In genomic region chr7:122494088-122494487, GRCm38 (mm10) we compare ENCODE assay signal across 8 mouse cellular contexts.
A peak's percentile ranks its signal among the peaks of the same experiment; 100 is the strongest.
DNase-seq lines count a peak whose midpoint lies in the region; ATAC-seq and TF ChIP-seq lines count a peak whose summit lies in the region.

No protein-coding gene starts in this region.

- H3K9me3 ChIP-seq in hindbrain, embryonic 10.5 days, result no peaks in the 10 kb centered on the region
- no peaks in the 10 kb centered on the region for H3K9me3 ChIP-seq in hindbrain, embryonic 13.5 days
- no peaks in the 10 kb centered on the region for H3K9me3 ChIP-seq in forebrain, embryonic 14.5 days (replicated peaks; ENCODE audit: control insufficient read depth, low read length)

- ATAC-seq in hindbrain, embryonic 13.5 days (ENCODE audit: low FRiP score), result no peak
- peak; percentile 77 for ATAC-seq in forebrain, embryonic 14.5 days

- peaks cover 3% of the 10 kb centered on the region for H3K4me1 ChIP-seq in hindbrain, embryonic 10.5 days (replicated peaks)
- peaks cover 12% of the 10 kb centered on the region for H3K4me1 ChIP-seq in hindbrain, embryonic 13.5 days (replicated peaks)
- no peaks in the 10 kb centered on the region for H3K4me1 ChIP-seq in bone marrow, adult 2 months (ENCODE audit: control insufficient read depth, insufficient read depth, low read length)
- H3K4me1 ChIP-seq in forebrain, embryonic 14.5 days (ENCODE audit: control insufficient read depth, insufficient read depth, low read length), result no peaks in the 10 kb centered on the region; the same call in 1 of the 2 replicates

- no peak overlapping the region for H3K27ac ChIP-seq in hindbrain, embryonic 10.5 days
- no peak overlapping the region for H3K27ac ChIP-seq in hindbrain, embryonic 13.5 days
- no peak overlapping the region for H3K27ac ChIP-seq in bone marrow, adult 2 months (ENCODE audit: control insufficient read depth, insufficient read depth, low read depth, low read length, poor library complexity)
- H3K27ac ChIP-seq in forebrain, embryonic 14.5 days (ENCODE audit: low read depth, low read length), result no peak overlapping the region

- H3K4me3 ChIP-seq in hindbrain, embryonic 10.5 days, result no peak overlapping the region
- no peak overlapping the region for H3K4me3 ChIP-seq in hindbrain, embryonic 13.5 days
- no peak overlapping the region for H3K4me3 ChIP-seq in bone marrow, adult 2 months (replicated peaks; ENCODE audit: control insufficient read depth, low read depth, low read length)
- no peak overlapping the region for H3K4me3 ChIP-seq in forebrain, embryonic 14.5 days (ENCODE audit: low read depth, low read length)

- TF ChIP-seq CTCF in bone marrow, adult 2 months (IDR thresholded peaks at IDR 0.05; ENCODE audit: control insufficient read depth, insufficient read depth, low read length), result peak; percentile 44; the same call in 1 of the 2 replicates

- H3K4me2 ChIP-seq in hindbrain, embryonic 13.5 days, result no peak overlapping the region
- H3K4me2 ChIP-seq in forebrain, embryonic 14.5 days (ENCODE audit: low read length), result no peak overlapping the region

- no peak for TF ChIP-seq POLR2A in bone marrow, adult 2 months (IDR thresholded peaks at IDR 0.05; ENCODE audit: borderline replicate concordance, control insufficient read depth, low read depth, low read length)

- H3K9ac ChIP-seq in hindbrain, embryonic 13.5 days, result no peak overlapping the region
- H3K9ac ChIP-seq in forebrain, embryonic 14.5 days (ENCODE audit: low read length), result no peak overlapping the region

- 29% methylated on average over 3 of the region's 3 CpGs for WGBS in hindbrain, embryonic 10.5 days
- 20% methylated on average over 3 of the region's 3 CpGs for WGBS in hindbrain, embryonic 13.5 days
- 38% methylated on average over 3 of the region's 3 CpGs for WGBS in bone marrow, adult 2 months
- 19% methylated on average over 3 of the region's 3 CpGs for WGBS in forebrain, embryonic 14.5 days

- H3K36me3 ChIP-seq in hindbrain, embryonic 10.5 days, result no peaks in the 10 kb centered on the region
- H3K36me3 ChIP-seq in hindbrain, embryonic 13.5 days, result no peaks in the 10 kb centered on the region
- H3K36me3 ChIP-seq in forebrain, embryonic 14.5 days (ENCODE audit: control insufficient read depth, insufficient read depth, low read length), result no peaks in the 10 kb centered on the region

- H3K27me3 ChIP-seq in hindbrain, embryonic 10.5 days (ENCODE audit: insufficient read depth, poor library complexity, severe bottlenecking), result 0 out of 2 replicates have a peak, but pooled peaks cover 4% of the 10 kb centered on the region
- H3K27me3 ChIP-seq in hindbrain, embryonic 13.5 days, result 0 out of 2 replicates have a peak, but pooled peaks cover 4% of the 10 kb centered on the region
- H3K27me3 ChIP-seq in forebrain, embryonic 14.5 days (replicated peaks; ENCODE audit: control insufficient read depth, insufficient read depth, low read length), result no peaks in the 10 kb centered on the region

- DNase-seq in hindbrain, embryonic 10.5 days (ENCODE audit: low spot score), result peak; percentile 41
- DNase-seq in CD4-positive helper T cell, adult 2 months (ENCODE audit: low read depth, low spot score), result peak; percentile 15
- DNase-seq in forebrain, embryonic 14.5 days (ENCODE audit: low spot score), result peak; percentile 79
- peak; percentile 53 for DNase-seq in mesoderm, embryonic 11.5 days (ENCODE audit: low read depth, low spot score)
- DNase-seq in ovary, postnatal 10 days (ENCODE audit: low spot score), result no peak
- DNase-seq in heart, adult 11 months, result no peak

Comparison
In these comparisons a context has a peak if more than half of its experiments do, and no peak if none do; other contexts are left out.
1. DNase-seq: peak in hindbrain, embryonic 10.5 days (single experiment), CD4-positive helper T cell, adult 2 months (single experiment), forebrain, embryonic 14.5 days (single experiment) and mesoderm, embryonic 11.5 days (single experiment); none in ovary, postnatal 10 days (single experiment) and heart, adult 11 months (single experiment).